Mouse (Mus musculus) stomach, postnatal 0 days (tissue): ENCODE results near the gene Hck. TPM values are rescaled to one million over a fixed set of nuclear protein-coding genes. Genes with fewer than 3 reads are reported as not detected.

Source experiments
- ATAC-seq: fragments of 200-750 bp; cut with Nextera tagmentation; 2 replicates; pipeline ENCODE4 v1.8.0; 2017; ENCODE audit not compliant: low FRiP score, low TSS enrichment
- DNase-seq: peaks from one replicate; pipeline ENCODE4 v3.0.0-alpha.2; 2016; ENCODE audit warnings: low spot score
- H3K27ac ChIP-seq: fragments of 300-500 bp; sonication (generic); replicated peaks from 2 replicates; pipeline ENCODE4 v1.5.1; 2014; ENCODE audit warnings: mild to moderate bottlenecking, control low read depth
- H3K27me3 ChIP-seq: fragments of 300-500 bp; sonication (generic); 2 replicates; pipeline ENCODE4 v1.6.1; 2014; ENCODE audit warnings: low read length; ENCODE audit not compliant: control insufficient read depth, insufficient read depth
- H3K36me3 ChIP-seq: fragments of 300-500 bp; sonication (generic); 2 replicates; pipeline ENCODE4 v1.6.1; 2014; ENCODE audit warnings: low read length, mixed read lengths; ENCODE audit not compliant: control insufficient read depth, insufficient read depth
- H3K4me1 ChIP-seq: fragments of 300-500 bp; sonication (generic); replicated peaks from 2 replicates; pipeline ENCODE4 v1.6.1; 2014; ENCODE audit warnings: antibody characterized with exemption; ENCODE audit not compliant: control insufficient read depth, insufficient read depth
- H3K4me2 ChIP-seq: fragments of 300-500 bp; sonication (generic); replicated peaks from 2 replicates; pipeline ENCODE4 v1.6.1; 2014; ENCODE audit warnings: low read depth, mild to moderate bottlenecking, control low read depth, moderate library complexity
- H3K4me3 ChIP-seq: fragments of 300-500 bp; sonication (generic); 2 replicates; pipeline ENCODE4 v1.5.1; 2014; ENCODE audit warnings: low read depth, low read length, control low read depth
- H3K9ac ChIP-seq: fragments of 300-500 bp; sonication (generic); 2 replicates; pipeline ENCODE4 v1.6.1; 2014; ENCODE audit warnings: mild to moderate bottlenecking, low read length, control low read depth, mixed read lengths
- H3K9me3 ChIP-seq: fragments of 300-500 bp; sonication (generic); 2 replicates; pipeline ENCODE4 v1.6.1; 2016; ENCODE audit warnings: low read length; ENCODE audit not compliant: control insufficient read depth
- CTCF ChIP-seq: IDR thresholded peaks from 2 replicates; pipeline ENCODE4 v1.5.1; 2016; ENCODE audit warnings: antibody characterized with exemption, low read depth, mild to moderate bottlenecking, moderate library complexity
- EP300 ChIP-seq: optimal IDR thresholded peaks from 2 replicates; pipeline ENCODE3; 2016; ENCODE audit warnings: antibody characterized with exemption
- WGBS: fragments of 180-500 bp; shearing (Covaris S2); extraction: QIAGEN DNeasy Blood & Tissue Kit; methylation state at CpG from one replicate; pipeline ENCODE4 v1.1.7; 2014; 5-methylcytosine and 5-hydroxymethylcytosine counted together
- polyA plus RNA-seq: library from polyadenylated mRNA; unstranded; fragments of >200 nt; fragmentation: Nextera tagmentation; extraction: Ambion mirVana; gene quantifications from 2 replicates; pipeline ENCODE4 v1.2.1, GENCODE M21; 2015

Gene Hck
- polyA plus RNA-seq, 1 experiment from 2014 or later: 3.6 TPM

- Histone ChIP-seq H3K9ac (peak overlapping the region; percentile 77), H3K4me1 (no peaks in the 10 kb centered on the region), H3K4me3 (peak overlapping the region; percentile 74), H3K36me3 (no peaks in the 10 kb centered on the region), H3K4me2 (peak overlapping the region; percentile 95), H3K27ac (peak overlapping the region; percentile 75), H3K27me3 (no peaks in the 10 kb centered on the region), H3K9me3 (no peaks in the 10 kb centered on the region)
- TF ChIP-seq EP300: no peak
- TF ChIP-seq CTCF: no peak
- WGBS: 0% methylated on average over 16 of the region's 16 CpGs
- DNase-seq: no peak
- ATAC-seq: peak; percentile 54
Measured at GRCm38 (mm10) chr2:153161684-153162080, 53.4 kb downstream of the Hck start.

- no peaks in the 10 kb centered on the region for H3K36me3 ChIP-seq
- H3K9me3 ChIP-seq: no peaks in the 10 kb centered on the region
- no peak overlapping the region for H3K27ac ChIP-seq
- ATAC-seq: no peak
- no peak for DNase-seq
- H3K9ac ChIP-seq: no peak overlapping the region
- H3K4me1 ChIP-seq: no peaks in the 10 kb centered on the region
- WGBS: 79% methylated on average over 6 of the region's 6 CpGs
- H3K4me3 ChIP-seq: no peak overlapping the region
- TF ChIP-seq EP300: no peak
- TF ChIP-seq CTCF: no peak
- H3K4me2 ChIP-seq: no peak overlapping the region
- no peaks in the 10 kb centered on the region for H3K27me3 ChIP-seq
Measured at GRCm38 (mm10) chr2:153167136-153167535, 58.9 kb downstream of the Hck start.

GRCm38 (mm10) chr2:153168134-153168820 is 60.0 kb downstream of the Hck start:
- H3K36me3 ChIP-seq: no peaks in the 10 kb centered on the region
- DNase-seq: peak; percentile 33
- no peaks in the 10 kb centered on the region for H3K27me3 ChIP-seq
- H3K4me3 ChIP-seq: no peak overlapping the region
- no peak overlapping the region for H3K9ac ChIP-seq
- 24% methylated on average over 2 of the region's 2 CpGs for WGBS
- no peak overlapping the region for H3K4me2 ChIP-seq
- H3K27ac ChIP-seq: no peak overlapping the region; the same call in 1 of the 2 replicates
- TF ChIP-seq EP300 (no peak), CTCF (no peak)
- no peak for ATAC-seq
- no peaks in the 10 kb centered on the region for H3K9me3 ChIP-seq
- no peaks in the 10 kb centered on the region for H3K4me1 ChIP-seq

GRCm38 (mm10) chr2:153170490-153171224 is 62.4 kb downstream of the Hck start:
- TF ChIP-seq CTCF (no peak), EP300 (no peak)
- no peaks in the 10 kb centered on the region for H3K36me3 ChIP-seq
- H3K27me3 ChIP-seq: no peaks in the 10 kb centered on the region
- H3K4me2 ChIP-seq: no peak overlapping the region
- no peaks in the 10 kb centered on the region for H3K4me1 ChIP-seq
- no peak overlapping the region for H3K9ac ChIP-seq
- H3K9me3 ChIP-seq: no peaks in the 10 kb centered on the region
- no peak overlapping the region for H3K27ac ChIP-seq
- H3K4me3 ChIP-seq: no peak overlapping the region
- no peak for DNase-seq
- ATAC-seq: peak; percentile 58; the same call in 1 of the 2 replicates
- WGBS: 81% methylated on average over 9 of the region's 9 CpGs

GRCm38 (mm10) chr2:153171966-153172365 is 63.7 kb downstream of the Hck start:
- Histone ChIP-seq H3K9ac (no peak overlapping the region), H3K27ac (no peak overlapping the region), H3K36me3 (no peaks in the 10 kb centered on the region), H3K27me3 (no peaks in the 10 kb centered on the region), H3K4me1 (no peaks in the 10 kb centered on the region), H3K9me3 (no peaks in the 10 kb centered on the region), H3K4me2 (no peak overlapping the region), H3K4me3 (no peak overlapping the region)
- ATAC-seq (peak; percentile 47), DNase-seq (peak; percentile 42)
- WGBS: 80% methylated on average over 5 of the region's 5 CpGs
- TF ChIP-seq CTCF (no peak), EP300 (no peak)
